Mouse (Mus musculus): Measurements from ENCODE around the gene Zfp92.
"Not testable (repeated sequence)": the region's sequence is repeated elsewhere in the genome, so short reads cannot be mapped to it uniquely, and the experiment has no call there.

Gene Zfp92

GRCm38 (mm10) chrX:73410880-73411517 is at the start of gene Zfp92:
Gene Zfp92, plus strand, starts transcription at chrX:73411096.
- DNase-seq: peak; percentile 34

GRCm38 (mm10) chrX:73363291-73363690 is 47.6 kb upstream of the Zfp92 start:
- DNase-seq: no peak

DNA sequence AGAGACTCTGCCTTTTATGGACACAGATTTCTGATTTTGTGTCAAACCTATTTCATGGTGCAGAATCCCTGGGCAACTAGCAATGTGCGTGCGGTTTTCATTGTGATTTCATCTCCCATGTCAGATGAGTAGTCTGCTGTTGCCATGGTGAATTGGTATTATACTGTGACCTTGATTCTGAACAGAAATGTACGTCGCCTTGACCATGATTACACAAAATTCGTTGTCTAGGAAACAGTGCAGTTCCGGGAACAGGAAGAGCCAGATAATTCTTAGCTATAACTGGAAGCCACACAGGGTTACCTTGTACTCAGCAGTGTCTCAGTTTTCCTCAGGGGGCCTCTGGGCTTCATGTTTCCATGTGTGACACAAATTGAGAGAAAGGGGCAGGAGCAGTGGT is 26.5 kb upstream of the Zfp92 start:
- no peak for DNase-seq

GRCm38 (mm10) chrX:73384924-73385323 is 26.0 kb upstream of the Zfp92 start:
- no peak for DNase-seq

- no peak for DNase-seq
Measured at GRCm38 (mm10) chrX:73391481-73391880, 19.4 kb upstream of the Zfp92 start.

- no peak for DNase-seq
Measured at GRCm38 (mm10) chrX:73396446-73396845, 14.4 kb upstream of the Zfp92 start.

- not testable (repeated sequence) for DNase-seq
Measured at GRCm38 (mm10) chrX:73398636-73399035, 12.3 kb upstream of the Zfp92 start, which contains the start of gene Gm18336. Gene Gm18336, minus strand, starts transcription at chrX:73398736.

- no peak for DNase-seq
Measured at GRCm38 (mm10) chrX:73400951-73401350, 9.9 kb upstream of the Zfp92 start.

DNA sequence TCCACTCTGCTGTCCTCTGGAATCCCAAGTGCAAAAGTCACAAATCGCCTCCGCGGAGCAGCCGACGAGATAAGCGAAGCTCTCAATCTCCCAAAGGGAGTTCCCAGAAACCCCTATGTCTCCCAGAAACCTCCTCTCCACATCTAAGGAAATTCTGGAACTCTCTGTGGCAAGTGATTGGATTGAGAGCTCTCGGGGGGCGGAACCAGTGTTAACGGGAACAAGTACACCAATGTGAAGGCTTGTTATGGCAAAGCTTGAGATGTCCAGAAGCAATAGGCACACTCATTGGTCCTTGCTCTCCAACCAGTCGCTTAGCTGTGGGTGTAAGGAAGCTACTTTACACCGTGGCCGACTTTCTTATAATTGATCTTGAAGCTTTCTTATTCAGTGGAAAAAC is 9.3 kb upstream of the Zfp92 start:
- DNase-seq: no peak

DNA sequence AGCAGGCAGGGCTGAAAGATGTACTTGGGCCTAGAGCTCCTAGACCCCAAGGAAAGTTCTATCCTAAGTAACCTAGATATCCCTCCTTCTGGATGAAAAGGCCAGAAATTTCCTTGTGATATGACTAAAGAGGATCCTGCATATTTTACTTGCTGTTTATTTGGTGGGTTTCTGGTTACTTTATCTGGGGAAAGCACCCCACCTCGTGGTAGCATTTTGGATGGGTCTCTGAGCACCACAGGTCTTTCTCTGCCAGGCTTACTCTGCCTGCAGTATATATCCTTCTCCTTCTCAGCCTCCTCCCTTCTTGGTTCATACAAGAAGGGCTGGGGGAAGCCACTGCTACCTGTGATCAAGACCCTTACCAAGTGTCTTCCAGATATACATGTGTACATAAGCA is 1.9 kb downstream of the Zfp92 start:
- no peak for DNase-seq

- DNase-seq: no peak
Measured at GRCm38 (mm10) chrX:73430036-73430435, 19.1 kb downstream of the Zfp92 start.

- no peak for DNase-seq
Measured at GRCm38 (mm10) chrX:73432850-73433249, 22.0 kb downstream of the Zfp92 start.

DNA sequence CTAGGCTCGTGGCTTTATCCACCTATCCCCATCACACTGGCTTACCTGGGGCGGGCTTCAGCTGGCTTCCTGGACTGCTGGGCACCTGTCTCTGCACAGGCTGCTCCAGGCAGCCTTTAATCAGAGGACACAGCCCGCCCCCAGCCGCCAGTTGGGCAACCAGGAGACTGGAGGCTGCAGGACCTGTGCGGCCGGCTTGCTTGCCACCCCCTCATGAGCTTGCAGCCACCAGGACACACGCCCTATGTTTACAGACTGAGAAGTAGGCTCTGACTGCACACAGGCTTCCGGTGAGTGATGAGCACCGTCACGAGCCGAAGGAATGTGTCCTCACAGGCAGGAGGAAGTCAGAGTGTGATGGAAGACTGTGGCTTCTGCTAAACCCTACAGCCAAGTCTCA is 24.4 kb downstream of the Zfp92 start, which contains the start of gene Trex2:
Trex2 (minus strand) TSS at position 93 of the 400 bp plus-strand sequence.
- no peak for DNase-seq

DNA sequence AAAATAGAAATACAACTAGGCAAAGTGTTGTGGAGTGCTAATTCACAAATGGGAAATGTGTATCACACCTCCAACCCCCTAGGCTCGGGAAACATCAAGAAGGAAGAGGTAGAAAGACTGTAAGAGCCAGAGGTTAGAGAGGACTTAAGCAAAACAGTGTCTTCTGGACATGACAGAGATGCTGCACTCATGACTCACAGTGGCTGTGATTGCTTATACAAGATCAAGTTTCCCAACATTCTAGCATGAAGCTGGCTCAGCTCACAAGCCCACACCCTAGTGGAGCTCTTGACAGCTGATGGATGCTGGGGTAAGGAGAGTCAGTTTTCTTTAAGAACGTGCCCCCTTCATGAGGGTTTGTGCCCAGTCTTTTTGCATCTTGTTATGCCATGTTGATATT is 30.5 kb downstream of the Zfp92 start:
- DNase-seq: no peak

DNA sequence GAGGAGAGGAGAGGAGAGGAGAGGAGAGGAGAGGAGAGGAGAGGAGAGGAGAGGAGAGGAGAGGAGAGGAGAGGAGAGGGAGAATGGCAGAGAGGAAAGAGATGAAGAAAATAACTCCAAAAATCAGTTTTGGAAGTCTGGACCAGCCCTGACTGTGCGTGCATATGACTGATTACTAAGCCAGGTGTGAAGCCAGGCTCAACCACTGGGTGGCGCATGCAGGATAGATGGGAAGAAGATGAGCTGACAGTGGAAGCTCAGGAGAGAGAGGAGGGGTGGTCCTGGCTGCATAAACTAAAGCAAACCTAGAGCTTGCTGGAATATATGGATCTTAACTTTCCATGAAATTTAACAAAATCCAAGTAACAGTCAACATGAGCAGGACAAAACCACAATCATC is 41.1 kb downstream of the Zfp92 start:
- peak; percentile 67 for DNase-seq

- peak; percentile 89 for DNase-seq
Measured at GRCm38 (mm10) chrX:73458877-73459392, 48.0 kb downstream of the Zfp92 start, which contains the start of gene Haus7. Gene Haus7, minus strand, starts transcription at chrX:73459044.

- DNase-seq: no peak
Measured at GRCm38 (mm10) chrX:73460792-73461191, 49.9 kb downstream of the Zfp92 start.

GRCm38 (mm10) chrX:73465483-73466186 is 54.7 kb downstream of the Zfp92 start:
- no peak for DNase-seq

GRCm38 (mm10) chrX:73467446-73468241 is 56.7 kb downstream of the Zfp92 start:
- DNase-seq: no peak

- no peak for DNase-seq
Measured at GRCm38 (mm10) chrX:73468330-73468729, 57.4 kb downstream of the Zfp92 start.

- DNase-seq: no peak
Measured at GRCm38 (mm10) chrX:73468752-73469151, 57.9 kb downstream of the Zfp92 start.

- DNase-seq: no peak
Measured at GRCm38 (mm10) chrX:73471764-73472163, 60.9 kb downstream of the Zfp92 start.
